Comparison of ENCODE assay signal across 9 mouse cellular contexts in genomic region chr5:109548712-109549111, GRCm38 (mm10). TPM values are rescaled to one million over a fixed set of nuclear protein-coding genes. Genes with fewer than 3 reads are reported as not detected.
DNase-seq lines count a peak whose midpoint lies in the region; ATAC-seq and TF ChIP-seq lines count a peak whose summit lies in the region.
"Had no signal": no experiment of that assay in that cellular context is flagged by ENCODE, and none has a peak within 500 bp of the region (broad histone marks: within the 10 kb centered on the region; RNA-seq: fewer than 3 reads in every experiment).

No protein-coding gene starts in this region.

- no peaks in the 10 kb centered on the region for H3K36me3 ChIP-seq in heart, adult 2 months (ENCODE audit: control insufficient read depth, insufficient read depth, low read length)
- H3K36me3 ChIP-seq in heart, embryonic 11.5 days (ENCODE audit: control insufficient read depth, insufficient read depth, low read length), result no peaks in the 10 kb centered on the region

- no peak for ATAC-seq in heart, embryonic 11.5 days (replicated peaks; ENCODE audit: insufficient number of reproducible peaks, low FRiP score, low TSS enrichment)

- no peak overlapping the region for H3K4me3 ChIP-seq in heart, adult 2 months
- H3K4me3 ChIP-seq in heart, embryonic 11.5 days (ENCODE audit: low read depth, low read length), result no peak overlapping the region
- H3K4me3 ChIP-seq: megakaryocyte, embryonic 14.5 days had no signal

- peak; percentile 11 to 43 for DNase-seq in heart, adult 2 months
- DNase-seq in spleen, adult 18-20 months, result peak; percentile 30 to 54
- DNase-seq in spleen, adult 12 weeks (ENCODE audit: low spot score), result no peak
- DNase-seq in heart, postnatal 4 days, result peak; percentile 38
- DNase-seq in spleen, postnatal 36 days (ENCODE audit: low spot score in 2 of 2), result peak; percentile 10 to 42
- no peak for DNase-seq in urinary bladder, postnatal 14 days (ENCODE audit: low spot score)
- DNase-seq in layer of hippocampus, postnatal 36 days, result no peak

- H3K9ac ChIP-seq in heart, adult 2 months (ENCODE audit: low read depth, low read length), result no peak overlapping the region
- H3K9ac ChIP-seq in heart, embryonic 11.5 days (ENCODE audit: low read depth, low read length), result no peak overlapping the region

- intact Hi-C loops in heart, adult 2 months (cut with DNase I), result no loop called here

- no peak overlapping the region for H3K4me2 ChIP-seq in heart, embryonic 11.5 days

- H3K27me3 ChIP-seq in heart, adult 2 months (ENCODE audit: control insufficient read depth, insufficient read depth, low read length), result no peaks in the 10 kb centered on the region
- no peaks in the 10 kb centered on the region for H3K27me3 ChIP-seq in heart, embryonic 11.5 days (ENCODE audit: control insufficient read depth, insufficient read depth, low read length)
- H3K27me3 ChIP-seq: megakaryocyte, embryonic 14.5 days had no signal

- H3K27ac ChIP-seq in heart, adult 2 months, result no peak overlapping the region
- H3K27ac ChIP-seq in heart, embryonic 11.5 days (ENCODE audit: low read depth, low read length), result no peak overlapping the region

- no peak for TF ChIP-seq EP300 in heart, adult 2 months (IDR thresholded peaks at IDR 0.05; ENCODE audit: insufficient read depth, low read depth, low read length)

- no peaks in the 10 kb centered on the region for H3K79me2 ChIP-seq in heart, adult 2 months (replicated peaks; ENCODE audit: control insufficient read depth, insufficient read depth, low read length)

- H3K4me1 ChIP-seq in heart, adult 2 months (ENCODE audit: control insufficient read depth, insufficient read depth, low read length), result no peaks in the 10 kb centered on the region
- H3K4me1 ChIP-seq in heart, embryonic 11.5 days (ENCODE audit: control insufficient read depth, insufficient read depth, low read length), result no peaks in the 10 kb centered on the region

- peaks cover 21% of the 10 kb centered on the region for H3K9me3 ChIP-seq in heart, embryonic 11.5 days (replicated peaks; ENCODE audit: control insufficient read depth, low read length)

- TF ChIP-seq CTCF in heart, adult 2 months (IDR thresholded peaks at IDR 0.05), result peak; percentile 79

- 40% methylated on average over 9 of the region's 9 CpGs for WGBS in heart, adult 2 months
- 56% methylated on average over 9 of the region's 9 CpGs for WGBS in heart, embryonic 11.5 days (ENCODE audit: insufficient replicate concordance)

- no peak for TF ChIP-seq POLR2A in heart, adult 2 months (IDR thresholded peaks at IDR 0.05; ENCODE audit: insufficient read depth, low read depth, low read length)

RNA-seq across cellular contexts. Expression of gene Crlf2, which starts 10.1 kb away (rescaled TPM):
- 1 to 10 TPM; 4.7 to 7.3 TPM for total RNA-seq in heart, adult 2 months (2021)
- 3.4 and 8.4 TPM in 2 replicates for polyA plus RNA-seq in heart, adult 2 months (2012; rRNA removed)
- polyA plus RNA-seq in heart, embryonic 11.5 days (2014; fragmentation: Nextera tagmentation; extraction: Ambion mirVana), result 5.4 and 5.8 TPM in 2 replicates
- total RNA-seq in heart, postnatal 4 days (2021), result 10 to 100 TPM; 16.0 to 16.6 TPM
- 10 to 100 TPM; 22.8 to 27.5 TPM for total RNA-seq in layer of hippocampus, postnatal 36 days (2021)

Comparison
In these comparisons a context has a peak if more than half of its experiments do, and no peak if none do; other contexts are left out.
1. DNase-seq: peak in heart, adult 2 months (2 of 2), spleen, adult 18-20 months (2 of 2), heart, postnatal 4 days (single experiment) and spleen, postnatal 36 days (2 of 2); none in spleen, adult 12 weeks (single experiment), urinary bladder, postnatal 14 days (single experiment) and layer of hippocampus, postnatal 36 days (0 of 2).